Mouse (Mus musculus) ES-Bruce4 (cell line): ENCODE data around the gene Cytip.

Source experiments
- CTCF ChIP-seq: IDR thresholded peaks from one replicate; pipeline ENCODE4 v1.8.1; 2011; ENCODE audit warnings: low read depth, low read length
- EP300 ChIP-seq: IDR thresholded peaks from 2 replicates; pipeline ENCODE4 v1.6.1; 2011; ENCODE audit warnings: low read depth, low read length; ENCODE audit not compliant: insufficient read depth
- POLR2A ChIP-seq: IDR thresholded peaks from one replicate; pipeline ENCODE4 v1.8.1; 2011; ENCODE audit warnings: low read length; ENCODE audit not compliant: insufficient read depth

GRCm38 (mm10) chr2:58180776-58181175 is 14.6 kb downstream of the Cytip start:
- TF ChIP-seq EP300 (no peak), POLR2A (no peak), CTCF (no peak)
